Mouse (Mus musculus): Measurements from ENCODE around the gene Cntrob. TPM values are rescaled to one million over a fixed set of nuclear protein-coding genes. Genes with fewer than 3 reads are reported as not detected.

Cntrob gene
- 16.1 and 37.7 TPM in 2 replicates for polyA plus RNA-seq (2012; ENCODE audit: low replicate concordance)

DNA sequence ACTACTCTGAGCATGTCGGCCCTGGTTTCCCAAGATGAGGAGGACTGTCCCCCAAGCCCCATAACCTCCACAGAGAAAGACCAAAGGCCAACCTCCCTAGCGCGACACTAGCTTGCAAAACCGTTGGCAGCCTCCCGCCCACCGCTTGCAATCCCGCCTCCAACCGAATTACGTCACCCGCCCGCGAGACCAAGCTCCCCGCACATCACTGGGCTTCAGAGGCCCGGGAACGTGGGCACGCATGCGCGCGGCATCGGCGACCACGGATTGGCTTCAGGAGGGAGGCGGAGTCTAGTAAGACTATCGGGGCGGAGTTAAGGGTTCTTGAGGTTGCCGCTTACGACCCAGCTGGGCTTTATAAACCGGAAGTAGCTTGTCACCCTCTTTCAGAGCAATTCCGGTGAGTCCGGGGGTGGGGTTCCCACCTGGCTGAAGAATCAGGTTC is at the start of gene Cntrob, which contains the start of gene Trappc1:
Cntrob (minus strand) TSS at position 109 of the 445 bp plus-strand sequence.
Trappc1 (plus strand) TSS at position 314 of the 445 bp plus-strand sequence.

DNA sequence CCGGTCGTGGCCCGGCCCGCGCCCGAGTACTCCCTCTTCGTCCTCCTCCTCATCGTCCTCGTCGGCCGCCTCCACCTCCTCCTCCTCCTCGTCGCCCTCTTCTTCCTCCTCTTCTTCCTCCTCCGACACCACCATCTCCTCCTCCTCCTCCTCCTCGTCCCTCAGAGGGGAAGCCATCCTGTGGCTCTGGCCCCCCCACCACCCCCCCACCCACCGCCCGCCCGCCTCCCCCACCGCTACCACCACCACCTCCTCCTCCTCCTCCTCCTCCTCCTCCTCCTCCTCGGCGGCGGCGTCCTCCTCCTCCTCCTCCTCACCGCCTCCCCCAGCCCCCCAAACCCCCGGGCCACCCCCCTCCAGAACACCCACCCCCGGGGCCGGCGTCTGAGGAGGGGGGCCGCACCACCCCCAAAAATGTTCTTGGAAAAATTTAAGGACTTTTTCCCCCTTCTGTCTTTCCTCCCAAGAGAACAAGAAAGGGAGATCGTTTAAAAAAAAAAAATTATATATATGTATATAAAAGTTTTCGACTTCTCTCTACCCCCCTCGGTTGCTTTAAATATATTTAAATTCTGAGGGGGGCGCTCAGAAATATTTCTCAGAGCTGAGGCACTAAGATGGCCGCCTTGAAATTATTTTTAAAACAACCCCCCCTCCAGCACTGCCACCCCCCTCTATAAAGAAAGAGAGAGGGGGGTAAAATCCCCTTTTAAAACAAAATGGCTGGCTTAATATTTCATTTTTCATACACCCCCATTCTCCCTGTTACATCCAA is 45.8 kb upstream of the Cntrob start, which contains the start of gene Chd3:
Chd3 (minus strand) TSS at position 192 of the 775 bp plus-strand sequence.

DNA sequence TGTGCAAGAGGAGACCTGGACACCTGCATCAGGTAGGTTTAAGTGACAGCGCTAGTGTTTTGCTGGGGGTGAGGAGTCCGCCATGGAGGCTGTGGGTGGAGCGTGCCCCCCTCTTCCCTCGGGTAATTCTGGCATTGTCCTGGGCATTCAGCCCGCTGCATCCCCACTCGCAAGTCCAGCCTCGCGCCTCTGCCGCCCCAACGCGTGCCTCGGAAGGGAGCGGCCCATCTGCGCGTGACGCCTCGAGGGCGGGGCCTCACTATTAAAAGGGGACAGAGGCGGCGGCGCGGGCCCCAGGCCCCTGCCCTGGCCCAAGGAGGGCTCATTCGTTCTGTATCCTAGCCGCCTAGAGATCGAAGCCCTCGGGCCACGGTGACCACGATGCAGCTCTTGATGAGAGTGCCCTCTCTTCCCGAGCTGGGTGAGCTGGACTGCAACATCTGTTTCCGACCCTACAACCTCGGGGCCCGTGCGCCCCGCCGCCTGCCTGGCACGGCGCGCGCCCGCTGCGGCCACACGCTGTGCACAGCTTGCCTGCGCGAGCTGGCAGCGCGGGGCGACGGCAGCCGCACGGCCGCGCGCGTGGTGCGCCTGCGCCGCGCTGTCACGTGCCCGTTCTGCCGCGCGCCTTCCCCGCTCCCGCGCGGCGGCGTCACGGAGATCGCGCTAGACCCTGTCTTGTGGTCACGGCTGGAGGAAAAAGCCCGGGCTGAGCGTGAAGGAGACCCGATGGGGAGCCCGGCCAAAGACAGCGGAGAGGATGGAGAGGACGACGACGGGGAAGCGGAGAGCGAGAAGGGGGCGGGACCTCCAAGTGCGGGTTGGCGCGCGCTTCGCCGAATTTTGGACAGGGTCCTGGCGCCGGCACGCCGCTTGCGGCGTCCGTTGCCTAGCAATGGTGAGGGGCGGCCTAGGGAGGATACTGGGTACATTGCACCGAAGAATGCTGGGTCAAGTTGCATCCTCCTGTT is 16.9 kb upstream of the Cntrob start, which contains the start of gene Rnf227:
Rnf227 (plus strand) TSS at position 301 of the 971 bp plus-strand sequence.

DNA sequence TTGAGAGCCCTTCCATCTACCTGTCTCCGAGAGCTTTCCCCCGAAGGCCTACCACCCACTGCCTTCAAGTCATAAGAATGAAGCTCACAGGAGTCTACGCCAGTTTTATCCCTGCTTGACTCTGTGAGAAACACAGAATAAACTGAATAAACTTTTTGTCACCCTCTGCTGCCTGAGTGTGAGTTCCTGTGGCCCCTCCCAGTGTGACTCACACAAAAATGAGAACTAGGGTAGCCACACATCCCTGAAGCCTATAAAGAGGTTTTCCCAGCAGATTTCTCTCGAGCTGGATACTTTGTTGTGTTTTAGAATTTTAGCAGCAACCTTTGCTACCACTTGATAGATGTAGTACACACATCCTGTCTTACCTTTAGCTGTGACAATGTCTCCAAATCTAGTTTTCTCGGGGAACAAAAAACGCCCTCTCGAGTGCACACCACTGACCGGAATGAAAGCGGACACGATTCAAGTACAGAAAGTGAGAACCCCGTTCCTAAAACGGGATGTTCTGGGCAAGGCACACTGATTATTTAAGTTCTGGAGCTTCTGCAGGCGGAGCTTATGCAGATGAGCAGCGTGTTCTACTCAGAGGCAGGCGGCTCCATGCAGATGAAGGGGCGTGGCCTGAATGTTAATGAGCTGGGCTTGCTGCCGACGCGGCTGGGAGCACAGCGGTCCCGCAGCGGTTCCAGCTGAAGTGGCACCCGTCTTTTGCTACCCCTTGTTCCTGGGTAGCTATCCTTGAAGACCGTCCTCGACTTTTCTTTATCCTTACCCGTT is 2.2 kb upstream of the Cntrob start, which contains the start of gene Kcnab3:
Kcnab3 (plus strand) TSS at position 631 of the 780 bp plus-strand sequence.

Other genes with a start within 250 kb of the Cntrob start
- 133 and 285 TPM in 2 replicates for gene Vamp2, start 235.3 kb downstream of the Cntrob start, polyA plus RNA-seq (2012; ENCODE audit: low replicate concordance)
- 32.9 and 51.0 TPM in 2 replicates for gene Per1, start 228.6 kb downstream of the Cntrob start, polyA plus RNA-seq (2012; ENCODE audit: low replicate concordance)
- gene Hes7, start 203.4 kb downstream of the Cntrob start, polyA plus RNA-seq (2012; ENCODE audit: low replicate concordance) = 0.33 and 2.2 TPM in 2 replicates
- gene 9130213A22Rik, start 201.2 kb downstream of the Cntrob start, polyA plus RNA-seq (2012; ENCODE audit: low replicate concordance) = 0.34 and 1.3 TPM in 2 replicates
- 0.05 and 0.07 TPM in 2 replicates for gene Aloxe3, start 197.9 kb downstream of the Cntrob start, polyA plus RNA-seq (2012; ENCODE audit: low replicate concordance)
- gene Alox12b, start 166.8 kb downstream of the Cntrob start, polyA plus RNA-seq (2012; ENCODE audit: low replicate concordance) = not detected in 2 replicates
- gene Alox8, start 125.9 kb downstream of the Cntrob start, polyA plus RNA-seq (2012; ENCODE audit: low replicate concordance) = 0.18 and 0.36 TPM in 2 replicates
- gene Gucy2e, start 86.7 kb downstream of the Cntrob start, polyA plus RNA-seq (2012; ENCODE audit: low replicate concordance) = 0.03 TPM in 2 replicates
- gene Trappc1, start 205 bp upstream of the Cntrob start, polyA plus RNA-seq (2012; ENCODE audit: low replicate concordance) = 7.2 and 10.5 TPM in 2 replicates
- 0.74 and 1.8 TPM in 2 replicates for gene Kcnab3, start 2.5 kb upstream of the Cntrob start, polyA plus RNA-seq (2012; ENCODE audit: low replicate concordance)
- gene Rnf227, start 16.7 kb upstream of the Cntrob start, polyA plus RNA-seq (2012; ENCODE audit: low replicate concordance) = 1.8 and 6.5 TPM in 2 replicates
- 412 and 967 TPM in 2 replicates for gene Chd3, start 45.6 kb upstream of the Cntrob start, polyA plus RNA-seq (2012; ENCODE audit: low replicate concordance)
- 32.7 and 80.7 TPM in 2 replicates for gene Naa38, start 71.7 kb upstream of the Cntrob start, polyA plus RNA-seq (2012; ENCODE audit: low replicate concordance)
- 2.9 and 9.4 TPM in 2 replicates for gene Cyb5d1, start 71.9 kb upstream of the Cntrob start, polyA plus RNA-seq (2012; ENCODE audit: low replicate concordance)
- 0.55 and 0.95 TPM in 2 replicates for gene Tmem88, start 74.5 kb upstream of the Cntrob start, polyA plus RNA-seq (2012; ENCODE audit: low replicate concordance)
- 124 and 254 TPM in 2 replicates for gene Kdm6b, start 89.9 kb upstream of the Cntrob start, polyA plus RNA-seq (2012; ENCODE audit: low replicate concordance)
- gene Dnah2, start 225.3 kb upstream of the Cntrob start, polyA plus RNA-seq (2012; ENCODE audit: low replicate concordance) = 0.30 and 0.55 TPM in 2 replicates
- 0.63 and 0.73 TPM in 2 replicates for gene Efnb3, start 236.4 kb upstream of the Cntrob start, polyA plus RNA-seq (2012; ENCODE audit: low replicate concordance)